Mouse (Mus musculus) erythroblast, embryonic 14.5 days (primary cell): Measurements from ENCODE around the gene Tpd52l2. TPM values are rescaled to one million over a fixed set of nuclear protein-coding genes. Genes with fewer than 3 reads are reported as not detected.

ENCODE experiments used
- H3K27me3 ChIP-seq: 2 replicates; pipeline ENCODE4 v1.6.1; 2012; ENCODE audit warnings: inconsistent platforms; ENCODE audit not compliant: control insufficient read depth
- H3K36me3 ChIP-seq: 2 replicates; pipeline ENCODE4 v1.6.1; 2012; ENCODE audit warnings: mild to moderate bottlenecking, inconsistent platforms; ENCODE audit not compliant: control insufficient read depth
- H3K4me1 ChIP-seq: 2 replicates; pipeline ENCODE4 v1.6.1; 2012; ENCODE audit warnings: inconsistent platforms; ENCODE audit not compliant: control insufficient read depth
- H3K4me3 ChIP-seq: replicated peaks from 2 replicates; pipeline ENCODE3; 2012; ENCODE audit warnings: moderate library complexity, mild to moderate bottlenecking, inconsistent platforms
- H3K9me3 ChIP-seq: 2 replicates; pipeline ENCODE4 v1.6.1; 2012; ENCODE audit warnings: low read length, inconsistent platforms, mixed read lengths; ENCODE audit not compliant: control insufficient read depth
- GATA1 ChIP-seq: IDR thresholded peaks from 2 replicates; pipeline ENCODE4 v1.6.1; 2012; ENCODE audit warnings: low read length, inconsistent platforms, mixed read lengths
- TAL1 ChIP-seq: IDR thresholded peaks from 3 replicates; pipeline ENCODE4 v1.6.1; 2012; ENCODE audit warnings: low read length, inconsistent platforms, mixed read lengths
- polyA plus RNA-seq: library from polyadenylated mRNA; stranded (reverse); fragments of >175 nt; gene quantifications from 2 replicates; pipeline ENCODE4 v1.2.3, GENCODE M21; 2012

The Tpd52l2 gene
- polyA plus RNA-seq, 1 experiment = 5.4 TPM

DNA sequence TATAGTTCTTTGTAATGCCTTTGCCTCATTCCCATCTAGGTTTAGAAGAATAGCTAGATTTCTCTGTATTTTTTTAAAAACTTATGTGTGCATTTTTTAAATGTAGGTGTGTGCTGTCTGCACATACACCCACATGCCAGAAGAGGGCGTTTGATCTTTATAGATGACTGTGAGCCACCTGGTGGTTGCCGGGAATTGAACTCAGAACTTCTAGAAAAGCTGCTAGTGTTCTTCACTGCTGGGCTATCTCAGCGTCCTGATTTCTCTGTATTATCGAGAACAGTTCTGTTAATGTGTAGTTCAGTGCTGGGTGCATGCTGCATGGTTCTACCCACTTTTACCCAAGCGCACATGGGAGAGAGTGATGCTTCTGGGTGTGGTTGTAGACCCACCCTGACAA is 25.9 kb downstream of the Tpd52l2 start:
- no peaks in the 10 kb centered on the region for H3K9me3 ChIP-seq
- H3K36me3 ChIP-seq = peaks cover 50% of the 10 kb centered on the region
- no peak for TF ChIP-seq TAL1
- no peak for TF ChIP-seq GATA1
- H3K4me1 ChIP-seq = peaks cover 54% of the 10 kb centered on the region
- H3K27me3 ChIP-seq = no peaks in the 10 kb centered on the region
- H3K4me3 ChIP-seq = peak overlapping the region; percentile 95

DNA sequence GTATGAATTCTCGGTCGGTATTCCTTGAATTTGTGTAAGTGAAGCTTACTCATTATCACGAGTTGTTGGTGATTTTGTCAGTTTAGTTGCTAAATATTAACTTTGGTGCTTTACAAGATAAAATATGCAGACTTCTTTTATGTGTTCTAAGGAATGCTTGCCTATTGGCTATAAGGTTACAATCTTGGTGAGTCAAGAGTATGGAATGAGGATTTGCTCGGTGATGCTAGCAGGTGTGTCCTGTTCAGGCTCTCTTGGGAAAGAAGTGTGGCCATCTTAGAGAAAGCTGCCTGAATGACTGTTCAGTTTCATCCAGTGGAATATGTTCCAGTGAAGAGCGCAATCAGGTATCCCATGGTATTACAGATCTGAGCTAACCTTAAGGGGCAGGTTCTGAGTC is 28.6 kb downstream of the Tpd52l2 start:
- Histone ChIP-seq H3K27me3 (no peaks in the 10 kb centered on the region), H3K36me3 (peaks cover 58% of the 10 kb centered on the region), H3K4me3 (no peak overlapping the region), H3K9me3 (no peaks in the 10 kb centered on the region), H3K4me1 (peaks cover 39% of the 10 kb centered on the region)
- TF ChIP-seq TAL1 = no peak
- TF ChIP-seq GATA1 = no peak

DNA sequence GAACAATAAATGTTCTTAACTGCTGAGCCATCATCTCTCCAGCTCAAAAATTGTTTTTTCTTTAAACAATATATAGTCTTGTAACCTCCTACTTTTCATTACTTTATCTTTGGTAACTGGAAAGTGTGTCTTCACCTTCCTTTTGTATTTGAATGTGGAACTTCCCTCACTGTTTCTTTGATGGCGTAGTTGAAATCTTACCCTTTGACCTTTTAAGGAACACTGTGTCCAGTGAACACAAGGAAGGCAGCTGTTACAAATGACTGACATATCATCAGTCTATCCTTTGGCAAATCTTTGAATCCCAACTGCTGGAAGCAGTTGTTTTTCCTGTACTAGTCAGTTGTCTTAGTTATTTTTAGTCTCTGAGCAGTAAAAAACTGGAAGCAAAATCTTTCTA is 32.1 kb downstream of the Tpd52l2 start:
- peaks cover 12% of the 10 kb centered on the region for H3K4me1 ChIP-seq
- H3K9me3 ChIP-seq = peaks cover 2% of the 10 kb centered on the region; the same call in 1 of the 2 replicates
- H3K4me3 ChIP-seq = no peak overlapping the region
- peaks cover 72% of the 10 kb centered on the region for H3K36me3 ChIP-seq
- H3K27me3 ChIP-seq = no peaks in the 10 kb centered on the region
- TF ChIP-seq TAL1 = no peak
- no peak for TF ChIP-seq GATA1

DNA sequence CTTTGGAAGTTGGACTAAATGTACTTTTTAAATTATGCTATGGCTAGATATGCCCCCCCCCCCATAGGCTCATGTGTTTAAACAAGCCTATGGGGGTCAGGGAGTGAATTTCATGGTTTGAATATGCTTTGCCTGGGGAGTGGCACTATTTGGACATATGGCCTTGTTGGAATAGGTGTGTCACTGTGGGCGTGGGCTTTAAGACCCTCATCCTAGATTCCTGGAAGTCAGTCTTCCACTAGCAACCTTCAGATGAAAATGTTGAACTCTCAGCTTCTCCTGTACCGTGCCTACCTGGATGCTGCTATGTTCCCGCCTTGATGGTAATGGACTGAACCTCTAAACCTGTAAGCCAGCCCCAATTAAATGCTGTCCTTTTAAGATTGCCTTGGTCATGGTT is 35.6 kb downstream of the Tpd52l2 start:
- H3K27me3 ChIP-seq = no peaks in the 10 kb centered on the region
- TF ChIP-seq TAL1 (no peak), GATA1 (no peak)
- peaks cover 66% of the 10 kb centered on the region for H3K36me3 ChIP-seq
- H3K4me3 ChIP-seq = no peak overlapping the region
- H3K9me3 ChIP-seq = peaks cover 2% of the 10 kb centered on the region; the same call in 1 of the 2 replicates
- peaks cover 10% of the 10 kb centered on the region for H3K4me1 ChIP-seq

DNA sequence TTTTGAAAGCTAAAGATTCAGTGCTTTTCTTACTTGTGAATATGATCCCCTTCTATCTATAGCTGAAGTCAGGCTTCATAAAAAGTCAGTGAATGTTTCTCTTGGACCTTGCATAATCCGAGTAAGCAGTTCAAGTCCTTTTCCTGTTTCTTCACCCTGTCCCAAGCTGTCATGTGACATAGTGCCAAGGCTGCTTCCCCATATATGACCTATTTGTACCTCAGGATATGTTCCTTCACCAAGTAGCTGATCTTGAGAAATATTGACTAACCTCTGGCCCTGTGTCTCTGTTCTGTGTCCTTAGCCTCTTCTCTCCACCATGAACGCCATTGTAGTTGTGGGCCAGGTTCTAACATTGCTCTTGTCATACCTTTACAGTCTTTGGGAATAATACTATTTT is 39.5 kb downstream of the Tpd52l2 start:
- TF ChIP-seq GATA1 = no peak
- no peak for TF ChIP-seq TAL1
- Histone ChIP-seq H3K36me3 (peaks cover 57% of the 10 kb centered on the region), H3K9me3 (no peaks in the 10 kb centered on the region)

DNA sequence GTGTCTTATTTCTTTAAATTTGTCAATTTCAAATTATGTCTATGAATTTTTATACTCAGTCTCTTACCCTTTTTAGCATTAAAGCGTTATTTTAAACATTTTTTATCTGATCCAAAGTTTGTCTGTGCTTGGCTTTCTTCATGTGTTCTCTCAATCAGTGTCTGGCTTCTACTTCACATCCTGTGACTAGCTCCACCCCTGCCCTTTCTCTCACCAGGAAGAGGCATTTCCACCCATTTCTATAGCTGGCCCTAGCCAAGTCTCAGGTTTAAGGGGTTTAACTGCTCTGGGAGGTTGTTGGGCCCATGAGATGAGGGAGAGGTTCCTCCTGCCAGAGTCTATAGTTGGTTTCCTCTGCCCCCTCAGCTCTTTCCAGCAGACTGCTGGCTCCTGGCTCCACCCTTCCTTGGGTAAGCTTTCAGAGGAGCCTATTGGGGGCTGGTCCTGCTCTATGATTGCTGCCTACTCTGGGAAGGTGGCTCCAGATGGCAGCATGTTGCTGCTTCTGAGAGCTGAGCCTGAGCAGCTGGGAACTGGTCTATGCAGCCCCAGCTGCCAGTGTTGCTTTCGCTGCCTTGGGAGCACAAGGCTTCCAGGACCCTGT is 40.6 kb downstream of the Tpd52l2 start:
- Histone ChIP-seq H3K4me1 (peaks cover 15% of the 10 kb centered on the region), H3K27me3 (no peaks in the 10 kb centered on the region), H3K9me3 (no peaks in the 10 kb centered on the region), H3K4me3 (no peak overlapping the region), H3K36me3 (peaks cover 55% of the 10 kb centered on the region)
- no peak for TF ChIP-seq TAL1

More for the DNA sequence above, 39.5 kb downstream of the Tpd52l2 start:
- Histone ChIP-seq H3K27me3 (no peaks in the 10 kb centered on the region), H3K4me1 (peaks cover 15% of the 10 kb centered on the region), H3K4me3 (no peak overlapping the region)

DNA sequence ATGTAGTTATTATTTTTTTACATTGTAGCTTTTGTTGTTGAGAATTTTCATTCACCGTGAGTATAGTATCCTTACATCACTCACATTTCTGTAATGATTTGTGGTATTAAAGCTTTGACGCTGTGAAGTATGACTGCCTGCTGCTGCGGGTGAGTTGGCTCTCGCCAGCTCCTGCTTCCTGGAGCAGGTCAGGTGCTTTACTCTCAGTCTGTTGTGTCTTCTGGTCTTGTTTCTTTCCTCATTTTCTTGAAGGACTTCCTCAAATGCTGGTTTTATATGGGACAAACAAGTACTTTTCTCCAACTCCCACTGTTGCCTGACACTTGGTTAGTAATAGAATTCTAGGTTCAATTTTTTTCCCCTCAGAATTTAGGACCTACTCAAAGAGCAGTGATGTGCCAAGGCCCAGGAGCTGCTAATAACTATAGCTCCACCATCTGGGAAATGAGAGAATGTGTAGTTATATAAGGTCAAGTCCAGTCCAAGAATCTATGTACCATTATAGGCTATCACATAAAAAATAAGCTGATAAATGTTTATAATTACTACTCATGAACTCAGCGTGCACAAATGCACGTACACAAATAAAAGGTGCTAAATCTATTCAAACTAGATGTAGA is 44.9 kb downstream of the Tpd52l2 start:
- H3K36me3 ChIP-seq = peaks cover 50% of the 10 kb centered on the region
- H3K9me3 ChIP-seq = no peaks in the 10 kb centered on the region

DNA sequence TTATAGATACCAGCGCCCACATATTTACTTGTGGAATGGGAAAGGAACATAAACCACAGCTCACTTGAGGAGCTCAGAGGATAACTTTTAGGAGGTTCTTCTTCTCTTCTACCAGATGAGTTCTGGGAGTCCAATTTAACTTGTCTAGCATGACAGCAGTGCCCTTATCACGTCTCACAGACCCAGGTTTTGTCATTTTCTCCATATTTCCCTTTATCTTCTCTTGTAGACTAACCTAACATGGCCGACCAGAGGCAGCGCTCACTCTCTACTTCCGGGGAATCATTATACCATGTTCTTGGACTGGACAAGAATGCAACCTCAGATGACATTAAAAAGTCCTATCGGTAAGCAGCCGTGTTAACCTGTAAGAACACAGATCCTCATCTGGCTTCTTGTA is 49.2 kb downstream of the Tpd52l2 start:
- H3K4me1 ChIP-seq = peaks cover 49% of the 10 kb centered on the region
- H3K36me3 ChIP-seq = peaks cover 73% of the 10 kb centered on the region

More for the DNA sequence above, 44.9 kb downstream of the Tpd52l2 start:
- H3K27me3 ChIP-seq = no peaks in the 10 kb centered on the region
- H3K4me3 ChIP-seq = no peak overlapping the region
- H3K4me1 ChIP-seq = peaks cover 30% of the 10 kb centered on the region
- TF ChIP-seq GATA1 (no peak), TAL1 (no peak)

DNA sequence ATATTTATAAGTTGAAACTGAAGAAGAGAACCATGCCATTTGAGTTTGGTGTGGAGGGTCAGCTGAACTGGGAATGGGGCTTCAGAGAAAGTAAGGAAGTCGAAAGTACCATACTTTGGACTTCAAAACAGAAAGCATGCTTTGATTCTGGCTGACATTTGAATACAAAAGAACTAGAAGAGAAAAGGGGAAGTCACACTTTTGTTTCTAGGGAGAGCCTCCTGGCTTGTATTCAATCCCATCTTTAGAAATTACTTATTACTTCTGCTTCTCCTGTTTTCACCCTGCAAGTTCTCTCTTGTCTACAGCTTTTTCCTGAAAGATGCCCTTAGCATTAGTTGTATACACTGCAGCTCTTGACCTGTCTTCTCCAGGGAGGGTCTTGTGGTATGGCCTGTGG is 51.3 kb downstream of the Tpd52l2 start:
- peaks cover 80% of the 10 kb centered on the region for H3K36me3 ChIP-seq
- H3K4me1 ChIP-seq = peaks cover 49% of the 10 kb centered on the region
- TF ChIP-seq TAL1 (no peak), GATA1 (no peak)

More for the DNA sequence above, 49.2 kb downstream of the Tpd52l2 start:
- TF ChIP-seq GATA1 = no peak
- TF ChIP-seq TAL1 = no peak
- Histone ChIP-seq H3K9me3 (no peaks in the 10 kb centered on the region), H3K4me3 (no peak overlapping the region), H3K27me3 (no peaks in the 10 kb centered on the region)

More for the DNA sequence above, 51.3 kb downstream of the Tpd52l2 start:
- Histone ChIP-seq H3K9me3 (no peaks in the 10 kb centered on the region), H3K4me3 (no peak overlapping the region), H3K27me3 (no peaks in the 10 kb centered on the region)
